Mouse (Mus musculus): ENCODE results near the gene Gm27029. TPM values are rescaled to one million over a fixed set of nuclear protein-coding genes. Genes with fewer than 3 reads are reported as not detected.
"Not testable (repeated sequence)": the region's sequence is repeated elsewhere in the genome, so short reads cannot be mapped to it uniquely, and the experiment has no call there.

Gm27029 gene
- polyA plus RNA-seq, 1 experiment from 2014 or later, result 8.2 TPM

DNA sequence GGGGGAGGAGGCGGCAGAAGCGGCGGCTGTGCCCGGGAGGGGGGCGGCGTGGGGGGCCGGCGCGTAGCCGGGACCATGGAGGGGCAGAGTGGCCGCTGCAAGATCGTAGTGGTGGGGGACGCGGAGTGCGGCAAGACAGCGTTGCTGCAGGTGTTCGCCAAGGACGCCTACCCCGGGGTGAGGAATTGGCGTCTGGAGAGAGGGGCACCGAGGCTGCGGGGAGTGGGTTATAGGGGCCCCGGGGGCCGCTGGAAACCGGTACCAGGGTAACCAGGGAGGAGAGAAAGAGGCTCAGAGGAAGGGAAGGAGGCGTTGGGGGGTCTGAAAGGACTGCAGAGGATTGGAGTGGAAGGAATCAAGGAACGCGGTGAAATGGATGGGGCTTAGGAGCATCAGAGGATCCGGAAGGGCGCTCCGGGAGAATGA, 43.7 kb upstream of the Gm27029 start:
- peak; percentile 55; the same call in 1 of the 2 replicates for ATAC-seq (replicated peaks; ENCODE audit: low FRiP score)
- no peak for DNase-seq (ENCODE audit: low spot score)
- Histone ChIP-seq H3K27ac (ENCODE audit: low read depth, low read length) (peak overlapping the region; percentile 71), H3K36me3 (ENCODE audit: control insufficient read depth, insufficient read depth, low read length) (no peaks in the 10 kb centered on the region), H3K9ac (ENCODE audit: low read length) (peak overlapping the region; percentile 89), H3K4me2 (ENCODE audit: low read depth, low read length, severe bottlenecking) (peak overlapping the region; percentile 63), H3K4me1 (replicated peaks; ENCODE audit: control insufficient read depth, insufficient read depth, low read length) (peaks cover 15% of the 10 kb centered on the region), H3K4me3 (ENCODE audit: low read depth, low read length) (peak overlapping the region; percentile 78), H3K9me3 (ENCODE audit: control insufficient read depth, low read length) (no peaks in the 10 kb centered on the region), H3K27me3 (ENCODE audit: control insufficient read depth, insufficient read depth, low read length) (no peaks in the 10 kb centered on the region)
- under 1% methylated on average over 30 of the region's 31 CpGs for WGBS

DNA sequence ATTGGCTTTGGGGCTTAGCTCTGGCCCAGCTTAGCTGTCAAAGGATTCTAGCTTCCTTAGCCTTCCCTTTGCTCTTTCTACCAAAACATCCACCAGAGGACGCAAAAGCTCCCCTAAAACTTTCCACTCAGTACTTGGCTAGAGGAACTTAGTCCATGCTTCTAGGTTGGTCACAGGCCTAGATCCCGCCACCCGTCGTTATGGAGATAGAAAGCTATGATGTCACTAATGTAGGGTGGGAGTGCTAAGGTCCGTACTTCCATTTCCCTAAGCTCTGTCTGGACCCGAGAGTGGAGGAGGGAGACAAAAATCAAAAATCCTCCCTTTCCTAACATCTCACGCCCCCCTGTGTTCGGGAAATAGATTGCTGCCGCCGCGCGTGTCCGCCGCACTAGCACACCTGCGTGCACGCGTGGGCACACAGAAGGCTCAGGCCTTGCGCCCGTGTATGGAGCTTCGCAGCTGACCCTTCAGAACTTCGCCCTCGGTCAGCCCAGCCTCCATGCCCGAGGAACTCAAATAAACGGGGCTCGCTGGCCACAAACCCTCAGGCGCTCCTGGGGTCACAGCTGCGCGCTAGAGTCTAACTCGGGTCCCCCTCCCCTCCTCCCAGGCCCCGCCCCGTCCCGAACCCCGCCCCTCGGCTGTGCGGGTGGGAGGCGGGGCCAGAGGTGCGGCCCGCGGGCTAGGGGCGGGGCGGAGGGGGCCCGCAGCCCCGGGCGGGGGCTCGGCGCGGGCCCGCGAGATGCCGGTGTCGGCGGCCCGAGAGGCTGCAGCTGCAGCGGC, 43.1 kb upstream of the Gm27029 start:
- no peaks in the 10 kb centered on the region for H3K9me3 ChIP-seq (ENCODE audit: control insufficient read depth, low read length)

DNA sequence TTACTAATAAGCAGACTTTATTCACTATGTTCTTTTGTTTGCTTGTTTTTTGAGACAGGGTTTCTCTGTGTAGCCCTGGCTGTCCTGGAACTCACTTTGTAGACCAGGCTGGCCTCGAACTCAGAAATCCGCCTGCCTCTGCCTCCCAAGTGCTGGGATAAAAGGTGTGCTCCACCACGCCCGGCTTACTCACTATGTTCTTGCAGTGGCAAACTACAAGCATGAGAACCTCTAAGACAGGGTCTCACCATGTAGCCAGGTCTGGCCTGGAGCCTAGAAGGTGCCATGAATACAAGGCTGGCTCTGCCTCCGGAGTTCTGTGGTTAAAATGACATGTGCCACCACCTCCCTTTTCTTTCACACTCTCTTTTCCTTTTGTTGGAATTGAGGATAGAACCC, 42.0 kb upstream of the Gm27029 start:
- WGBS, result 63% methylated on average over 5 of the region's 5 CpGs
- ATAC-seq (replicated peaks; ENCODE audit: low FRiP score); H3K36me3 ChIP-seq (ENCODE audit: control insufficient read depth, insufficient read depth, low read length); H3K27me3 ChIP-seq (ENCODE audit: control insufficient read depth, insufficient read depth, low read length); H3K9me3 ChIP-seq (ENCODE audit: control insufficient read depth, low read length); DNase-seq (ENCODE audit: low spot score); H3K9ac ChIP-seq (ENCODE audit: low read length); H3K27ac ChIP-seq (ENCODE audit: low read depth, low read length): not testable (repeated sequence)
- peak overlapping the region; percentile 96; the same call in 1 of the 2 replicates for H3K4me2 ChIP-seq (ENCODE audit: low read depth, low read length, severe bottlenecking)
- peak overlapping the region; percentile 72 for H3K4me3 ChIP-seq (ENCODE audit: low read depth, low read length)
- peaks cover 22% of the 10 kb centered on the region for H3K4me1 ChIP-seq (replicated peaks; ENCODE audit: control insufficient read depth, insufficient read depth, low read length)

More for the DNA sequence above, 43.1 kb upstream of the Gm27029 start:
- H3K4me3 ChIP-seq (ENCODE audit: low read depth, low read length), result peak overlapping the region; percentile 78
- WGBS, result under 1% methylated on average over 50 of the region's 54 CpGs
- peak overlapping the region; percentile 63 for H3K4me2 ChIP-seq (ENCODE audit: low read depth, low read length, severe bottlenecking)
- DNase-seq (ENCODE audit: low spot score) (peak; percentile 93), ATAC-seq (replicated peaks; ENCODE audit: low FRiP score) (peak; percentile 72)
- H3K36me3 ChIP-seq (ENCODE audit: control insufficient read depth, insufficient read depth, low read length), result no peaks in the 10 kb centered on the region
- peak overlapping the region; percentile 71 for H3K27ac ChIP-seq (ENCODE audit: low read depth, low read length)
- H3K4me1 ChIP-seq (replicated peaks; ENCODE audit: control insufficient read depth, insufficient read depth, low read length), result peaks cover 20% of the 10 kb centered on the region
- peak overlapping the region; percentile 89 for H3K9ac ChIP-seq (ENCODE audit: low read length)
- H3K27me3 ChIP-seq (ENCODE audit: control insufficient read depth, insufficient read depth, low read length), result no peaks in the 10 kb centered on the region

- WGBS, result 2% methylated on average over 60 of the region's 60 CpGs
- no peaks in the 10 kb centered on the region for H3K36me3 ChIP-seq (ENCODE audit: control insufficient read depth, insufficient read depth, low read length)
- H3K9me3 ChIP-seq (ENCODE audit: control insufficient read depth, low read length), result no peaks in the 10 kb centered on the region
- peak; percentile 25; the same call in 1 of the 2 replicates for ATAC-seq (replicated peaks; ENCODE audit: low FRiP score)
- no peaks in the 10 kb centered on the region for H3K27me3 ChIP-seq (ENCODE audit: control insufficient read depth, insufficient read depth, low read length)
- peaks cover 22% of the 10 kb centered on the region for H3K4me1 ChIP-seq (replicated peaks; ENCODE audit: control insufficient read depth, insufficient read depth, low read length)
- peak within 1 kb of the TSS; percentile 63 for H3K27ac ChIP-seq (ENCODE audit: low read depth, low read length)
- peak; percentile 87 for DNase-seq (ENCODE audit: low spot score)
- peak within 1 kb of the TSS; percentile 66 for H3K9ac ChIP-seq (ENCODE audit: low read length)
- peak within 1 kb of the TSS; percentile 72 for H3K4me3 ChIP-seq (ENCODE audit: low read depth, low read length)
- H3K4me2 ChIP-seq (ENCODE audit: low read depth, low read length, severe bottlenecking), result peak within 1 kb of the TSS; percentile 96
Measured at GRCm38 (mm10) chr11:101465869-101466551, 41.4 kb upstream of the Gm27029 start, which contains the start of gene Vat1. TSS of gene Vat1 (minus strand) at chr11:101466230.

DNA sequence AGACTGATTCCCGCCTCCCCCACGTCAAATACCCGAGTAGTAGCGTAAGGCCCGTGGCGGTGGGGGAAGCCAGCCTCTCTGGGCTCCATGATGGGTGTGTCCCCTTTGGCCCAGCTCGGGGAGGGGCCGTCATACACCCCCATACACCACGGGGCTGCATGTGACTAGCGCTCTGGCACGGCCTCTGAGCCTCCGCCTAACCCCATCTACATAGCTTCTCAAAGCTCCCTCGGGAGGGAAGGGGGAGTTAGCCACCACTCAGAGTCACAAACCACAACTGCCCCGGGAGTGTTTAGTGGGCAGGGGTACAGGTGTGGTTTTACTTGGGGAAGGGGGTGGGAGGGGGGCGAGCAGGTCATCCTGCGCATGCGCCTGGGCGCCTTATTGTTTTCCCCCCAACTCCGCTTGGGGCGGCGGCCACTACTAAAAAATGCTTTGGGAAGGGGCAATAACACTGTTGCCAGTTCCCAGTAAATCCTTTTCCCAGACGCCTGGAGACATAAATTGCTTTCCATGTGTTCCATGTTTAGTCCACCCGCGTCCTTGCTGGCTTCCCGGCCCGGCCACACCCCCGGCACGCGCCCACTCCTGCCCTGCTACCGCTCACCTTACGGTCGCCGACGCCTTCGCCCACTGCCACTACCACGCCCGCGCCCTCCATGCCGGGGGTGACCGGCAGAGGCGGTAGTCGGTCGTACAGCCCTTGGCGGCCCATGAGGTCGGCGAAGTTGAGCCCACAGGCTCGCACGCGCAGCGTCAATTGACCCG, 40.7 kb upstream of the Gm27029 start:
- peak overlapping the region; percentile 66 for H3K9ac ChIP-seq (ENCODE audit: low read length)
- no peaks in the 10 kb centered on the region for H3K36me3 ChIP-seq (ENCODE audit: control insufficient read depth, insufficient read depth, low read length)
- H3K4me3 ChIP-seq (ENCODE audit: low read depth, low read length), result peak overlapping the region; percentile 72
- WGBS, result under 1% methylated on average over 51 of the region's 51 CpGs
- peaks cover 22% of the 10 kb centered on the region for H3K4me1 ChIP-seq (replicated peaks; ENCODE audit: control insufficient read depth, insufficient read depth, low read length)
- no peaks in the 10 kb centered on the region for H3K9me3 ChIP-seq (ENCODE audit: control insufficient read depth, low read length)
- ATAC-seq (replicated peaks; ENCODE audit: low FRiP score), result peak; percentile 37; the same call in 1 of the 2 replicates
- peak; percentile 80 for DNase-seq (ENCODE audit: low spot score)
- H3K27me3 ChIP-seq (ENCODE audit: control insufficient read depth, insufficient read depth, low read length), result no peaks in the 10 kb centered on the region
- H3K4me2 ChIP-seq (ENCODE audit: low read depth, low read length, severe bottlenecking), result peak overlapping the region; percentile 96
- peak overlapping the region; percentile 63 for H3K27ac ChIP-seq (ENCODE audit: low read depth, low read length)

GRCm38 (mm10) chr11:101464211-101465100, 39.9 kb upstream of the Gm27029 start, which contains the start of gene Rnd2:
TSS of gene Rnd2 (plus strand) at chr11:101464999.
- H3K4me1 ChIP-seq (replicated peaks; ENCODE audit: control insufficient read depth, insufficient read depth, low read length), result peaks cover 20% of the 10 kb centered on the region
- ATAC-seq (replicated peaks; ENCODE audit: low FRiP score) (no peak), DNase-seq (ENCODE audit: low spot score) (no peak)
- peak within 1 kb of the TSS; percentile 72 for H3K4me3 ChIP-seq (ENCODE audit: low read depth, low read length)
- no peaks in the 10 kb centered on the region for H3K36me3 ChIP-seq (ENCODE audit: control insufficient read depth, insufficient read depth, low read length)
- peak within 1 kb of the TSS; percentile 66 for H3K9ac ChIP-seq (ENCODE audit: low read length)
- H3K27me3 ChIP-seq (ENCODE audit: control insufficient read depth, insufficient read depth, low read length), result no peaks in the 10 kb centered on the region
- no peaks in the 10 kb centered on the region for H3K9me3 ChIP-seq (ENCODE audit: control insufficient read depth, low read length)
- 15% methylated on average over 12 of the region's 12 CpGs for WGBS
- peak within 1 kb of the TSS; percentile 63 for H3K27ac ChIP-seq (ENCODE audit: low read depth, low read length)
- H3K4me2 ChIP-seq (ENCODE audit: low read depth, low read length, severe bottlenecking), result peak within 1 kb of the TSS; percentile 96

DNA sequence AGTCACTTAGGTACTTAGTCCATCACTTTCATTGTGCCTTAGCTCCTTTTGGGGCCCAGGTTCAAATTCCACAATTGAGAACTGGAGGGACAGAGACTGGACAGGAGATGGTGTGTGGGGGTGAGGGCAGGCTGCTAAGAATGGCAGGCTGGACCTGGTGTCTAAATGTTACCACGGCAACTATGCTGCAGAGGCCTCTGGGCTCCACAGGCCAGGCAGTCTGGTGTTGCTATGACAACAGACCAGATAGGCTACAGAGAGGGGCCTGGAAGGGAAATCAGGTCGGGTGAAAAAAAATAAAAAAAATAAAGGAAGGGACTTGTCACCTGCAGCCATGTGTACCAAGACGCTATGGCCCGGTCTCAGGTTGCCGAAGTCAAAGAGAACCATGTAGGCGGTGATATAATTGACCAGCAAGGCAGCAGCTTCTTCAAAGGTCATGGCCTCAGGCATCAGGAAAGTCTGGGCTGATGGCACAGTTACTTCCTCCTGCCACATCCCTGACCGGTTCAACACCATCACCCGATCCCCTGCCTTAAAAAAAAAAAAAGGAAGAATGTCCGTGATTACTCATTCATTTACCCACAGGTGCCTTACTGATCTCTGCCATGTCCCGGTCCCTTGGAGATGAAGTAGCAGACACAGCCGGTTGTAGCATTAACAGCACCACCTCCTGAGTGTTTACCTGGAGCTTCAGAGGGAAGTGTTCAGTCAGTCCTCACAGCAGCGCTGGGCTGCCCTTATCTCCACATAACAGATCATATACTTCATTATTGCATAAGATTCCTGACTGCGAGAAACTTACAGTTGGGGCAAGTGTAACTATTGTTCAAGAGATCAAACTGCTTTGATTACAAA, 38.2 kb upstream of the Gm27029 start:
- Histone ChIP-seq H3K9me3 (ENCODE audit: control insufficient read depth, low read length) (no peaks in the 10 kb centered on the region), H3K9ac (ENCODE audit: low read length) (0 out of 2 replicates have a peak overlapping the region, but pooled peaks have one; percentile 6), H3K27me3 (ENCODE audit: control insufficient read depth, insufficient read depth, low read length) (no peaks in the 10 kb centered on the region), H3K4me3 (ENCODE audit: low read depth, low read length) (no peak overlapping the region), H3K4me1 (replicated peaks; ENCODE audit: control insufficient read depth, insufficient read depth, low read length) (peaks cover 17% of the 10 kb centered on the region), H3K4me2 (ENCODE audit: low read depth, low read length, severe bottlenecking) (0 out of 2 replicates have a peak overlapping the region, but pooled peaks have one; percentile 15), H3K27ac (ENCODE audit: low read depth, low read length) (no peak overlapping the region), H3K36me3 (ENCODE audit: control insufficient read depth, insufficient read depth, low read length) (no peaks in the 10 kb centered on the region)
- 42% methylated on average over 13 of the region's 13 CpGs for WGBS
- no peak for DNase-seq (ENCODE audit: low spot score)
- ATAC-seq (replicated peaks; ENCODE audit: low FRiP score), result peak; percentile 44; the same call in 1 of the 2 replicates
